Mouse (Mus musculus): ENCODE results near the gene Atxn1.

Atxn1 gene

GRCm38 (mm10) chr13:45502791-45503190 lies 462.0 kb downstream of the Atxn1 start:
- DNase-seq (ENCODE audit: low read depth in 1 of 2, low spot score in 2 of 2), result no peak

GRCm38 (mm10) chr13:45499906-45500305 lies 464.9 kb downstream of the Atxn1 start:
- DNase-seq (ENCODE audit: low read depth in 1 of 2, low spot score in 2 of 2), result no peak

All from monocyte, adult 2 months (primary cell).